Mouse (Mus musculus) heart, embryonic 15.5 days (tissue): ENCODE results near the gene Ptgis. TPM values are rescaled to one million over a fixed set of nuclear protein-coding genes. Genes with fewer than 3 reads are reported as not detected.
A peak's percentile ranks its signal among the peaks of the same experiment; 100 is the strongest.

ENCODE experiments used
- ATAC-seq: fragments of 200-750 bp; cut with Nextera tagmentation; replicated peaks from 2 replicates; pipeline ENCODE4 v1.8.0; 2017; ENCODE audit warnings: low read depth, moderate TSS enrichment; ENCODE audit not compliant: insufficient number of reproducible peaks, insufficient read depth, low FRiP score
- H3K27ac ChIP-seq: fragments of 300-500 bp; sonication (generic); 2 replicates; pipeline ENCODE4 v1.5.1; 2015; ENCODE audit warnings: mild to moderate bottlenecking, inconsistent platforms
- H3K27me3 ChIP-seq: fragments of 300-500 bp; sonication (generic); 2 replicates; pipeline ENCODE4 v1.6.1; 2015; ENCODE audit warnings: inconsistent platforms
- H3K36me3 ChIP-seq: fragments of 300-500 bp; sonication (generic); 2 replicates; pipeline ENCODE4 v1.6.1; 2015; ENCODE audit warnings: mild to moderate bottlenecking, inconsistent platforms
- H3K4me1 ChIP-seq: fragments of 300-500 bp; sonication (generic); replicated peaks from 2 replicates; pipeline ENCODE4 v1.6.1; 2015; ENCODE audit warnings: inconsistent platforms
- H3K4me2 ChIP-seq: fragments of 300-500 bp; sonication (generic); 2 replicates; pipeline ENCODE4 v1.6.1; 2015; ENCODE audit warnings: inconsistent platforms, mild to moderate bottlenecking, moderate library complexity
- H3K4me3 ChIP-seq: fragments of 300-500 bp; sonication (generic); 2 replicates; pipeline ENCODE4 v1.5.1; 2015; ENCODE audit warnings: mild to moderate bottlenecking, inconsistent platforms
- H3K9ac ChIP-seq: fragments of 300-500 bp; sonication (generic); 2 replicates; pipeline ENCODE4 v1.6.1; 2015; ENCODE audit warnings: mild to moderate bottlenecking, inconsistent platforms
- H3K9me3 ChIP-seq: fragments of 300-500 bp; sonication (generic); replicated peaks from 2 replicates; pipeline ENCODE4 v1.6.1; 2016; ENCODE audit warnings: inconsistent platforms
- WGBS: fragments of 180-500 bp; shearing (Covaris S2); methylation state at CpG from one replicate; pipeline ENCODE4 v1.1.7; 2015; ENCODE audit warnings: mixed read lengths; 5-methylcytosine and 5-hydroxymethylcytosine counted together
- polyA plus RNA-seq: library from polyadenylated mRNA; unstranded; fragments of >200 nt; fragmentation: Nextera tagmentation; extraction: Ambion mirVana; gene quantifications from 2 replicates; pipeline ENCODE4 v1.2.1, GENCODE M21; 2015

Ptgis gene
- polyA plus RNA-seq, 1 experiment from 2014 or later: 22.5 TPM

DNA sequence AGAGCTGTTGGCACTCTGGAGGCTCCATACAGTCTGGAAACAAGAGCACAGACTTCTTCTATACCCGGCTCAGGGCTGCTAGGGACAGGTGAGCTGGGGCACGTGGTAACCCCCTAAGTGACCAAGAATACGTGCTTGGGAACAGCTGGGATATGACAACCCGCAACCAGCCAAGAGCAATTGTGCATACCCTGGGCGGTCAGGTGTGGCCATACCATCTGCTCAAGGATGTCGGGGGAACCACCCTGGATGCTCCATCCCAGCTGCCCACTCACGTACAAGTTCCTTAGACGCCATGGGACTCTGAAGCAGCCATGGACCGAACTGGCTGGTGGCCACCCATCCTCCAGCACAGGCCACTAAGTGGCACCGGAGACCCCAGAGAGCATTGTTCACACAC is 77.3 kb downstream of the Ptgis start:
- no peak overlapping the region for H3K4me2 ChIP-seq
- H3K36me3 ChIP-seq: no peaks in the 10 kb centered on the region
- H3K27me3 ChIP-seq: no peaks in the 10 kb centered on the region
- H3K9me3 ChIP-seq: no peaks in the 10 kb centered on the region
- peaks cover 17% of the 10 kb centered on the region for H3K4me1 ChIP-seq
- ATAC-seq: no peak
- H3K27ac ChIP-seq: no peak overlapping the region
- H3K9ac ChIP-seq: no peak overlapping the region
- no peak overlapping the region for H3K4me3 ChIP-seq
- WGBS: 88% methylated on average over 10 of the region's 10 CpGs

- peaks cover 11% of the 10 kb centered on the region for H3K4me1 ChIP-seq
- H3K27ac ChIP-seq: no peak overlapping the region
- H3K9ac ChIP-seq: no peak overlapping the region
- no peak overlapping the region for H3K4me3 ChIP-seq
- 52% methylated on average over 10 of the region's 10 CpGs for WGBS
- no peaks in the 10 kb centered on the region for H3K36me3 ChIP-seq
- no peaks in the 10 kb centered on the region for H3K27me3 ChIP-seq
- ATAC-seq: no peak
- no peaks in the 10 kb centered on the region for H3K9me3 ChIP-seq
- no peak overlapping the region for H3K4me2 ChIP-seq
Measured at GRCm38 (mm10) chr2:167162516-167163021, 77.8 kb downstream of the Ptgis start.

- H3K9me3 ChIP-seq: no peaks in the 10 kb centered on the region
- no peaks in the 10 kb centered on the region for H3K36me3 ChIP-seq
- H3K27me3 ChIP-seq: no peaks in the 10 kb centered on the region
- no peak overlapping the region for H3K27ac ChIP-seq
- 79% methylated on average over 4 of the region's 4 CpGs for WGBS
- H3K4me2 ChIP-seq: no peak overlapping the region
- H3K4me1 ChIP-seq: peaks cover 23% of the 10 kb centered on the region
- H3K4me3 ChIP-seq: no peak overlapping the region
- ATAC-seq: no peak
- H3K9ac ChIP-seq: no peak overlapping the region
Measured at GRCm38 (mm10) chr2:167159721-167160120, 80.7 kb downstream of the Ptgis start.

DNA sequence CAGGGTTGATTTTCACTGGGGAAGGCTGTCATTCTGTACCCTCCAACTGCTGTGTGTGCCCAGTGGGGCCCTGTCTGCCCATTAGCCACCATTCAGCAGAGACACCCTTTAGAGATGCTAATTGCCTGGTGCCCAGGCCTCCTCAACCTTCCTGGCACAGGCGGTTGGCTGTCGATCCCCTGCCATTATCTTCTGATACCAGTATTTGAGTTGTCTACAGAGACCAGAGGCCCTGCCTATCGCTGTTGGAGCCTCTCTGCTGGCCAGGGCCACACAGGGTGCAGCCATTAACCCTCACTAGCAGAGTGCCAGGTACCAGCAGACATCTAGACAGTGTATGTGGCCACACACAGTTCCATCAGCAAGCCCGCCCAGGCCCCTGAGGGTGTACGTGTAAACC is 81.6 kb downstream of the Ptgis start:
- Histone ChIP-seq H3K9me3 (no peaks in the 10 kb centered on the region), H3K27ac (no peak overlapping the region), H3K9ac (no peak overlapping the region), H3K27me3 (peaks cover 5% of the 10 kb centered on the region; the same call in 1 of the 2 replicates), H3K36me3 (no peaks in the 10 kb centered on the region), H3K4me3 (no peak overlapping the region), H3K4me2 (no peak overlapping the region), H3K4me1 (peaks cover 26% of the 10 kb centered on the region)
- 76% methylated on average over 5 of the region's 5 CpGs for WGBS
- no peak for ATAC-seq

DNA sequence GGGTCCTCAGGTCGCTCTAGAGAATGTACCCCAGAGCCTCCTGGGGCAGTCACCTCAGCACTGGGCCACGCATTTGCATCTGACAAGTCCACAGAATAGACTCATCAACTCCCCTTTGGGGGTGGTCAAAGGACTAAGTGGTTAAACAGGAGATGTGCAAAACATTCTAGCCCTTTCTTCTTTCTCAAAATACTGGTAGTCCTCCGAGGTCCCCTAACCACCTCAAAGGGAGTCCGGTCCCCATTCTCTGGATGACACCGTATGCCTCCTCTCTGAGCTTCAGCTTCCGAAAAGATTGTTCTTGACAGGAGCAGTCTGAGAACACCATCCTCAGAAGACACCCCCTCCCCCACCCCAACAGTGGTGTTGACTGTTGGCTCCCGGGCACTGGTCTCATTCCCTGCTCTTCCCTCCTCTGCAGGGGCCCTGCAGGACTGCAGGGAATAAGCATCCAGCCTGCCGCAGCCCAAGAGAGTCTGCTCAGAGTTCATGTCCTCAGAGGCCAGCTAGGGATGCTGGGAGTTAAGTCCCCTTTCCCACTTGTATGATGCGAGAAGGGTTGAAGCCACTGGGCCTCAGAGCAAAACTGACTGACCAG is 84.2 kb downstream of the Ptgis start:
- 38% methylated on average over 9 of the region's 9 CpGs for WGBS
- peaks cover 20% of the 10 kb centered on the region for H3K4me1 ChIP-seq
- no peak for ATAC-seq
- H3K4me3 ChIP-seq: no peak overlapping the region
- H3K4me2 ChIP-seq: no peak overlapping the region
- H3K27ac ChIP-seq: 0 out of 2 replicates have a peak overlapping the region, but pooled peaks have one; percentile 33
- H3K27me3 ChIP-seq: peaks cover 5% of the 10 kb centered on the region; the same call in 1 of the 2 replicates
- no peaks in the 10 kb centered on the region for H3K36me3 ChIP-seq
- no peak overlapping the region for H3K9ac ChIP-seq
- no peaks in the 10 kb centered on the region for H3K9me3 ChIP-seq

DNA sequence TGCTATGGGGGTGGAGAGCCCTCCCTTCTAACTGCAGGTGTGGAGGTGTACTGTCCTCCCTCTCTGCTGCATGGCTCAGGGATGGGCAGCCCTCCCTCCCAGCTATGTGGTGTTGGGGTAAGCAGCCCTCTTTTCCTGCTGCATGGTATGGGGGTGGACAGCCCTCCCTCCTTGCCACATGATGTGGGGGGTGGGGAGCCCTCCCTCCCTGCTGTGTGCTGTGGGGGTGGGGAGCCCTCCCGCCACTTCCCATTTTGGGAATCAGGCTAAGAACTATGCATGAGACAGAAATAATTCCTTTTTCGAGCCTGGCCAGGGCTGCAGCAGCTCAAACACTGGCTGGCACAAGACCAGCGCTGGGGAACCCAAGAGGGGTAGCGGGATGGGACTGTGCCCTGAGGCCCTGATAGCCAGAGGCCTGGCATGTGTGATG is 84.8 kb downstream of the Ptgis start:
- Histone ChIP-seq H3K36me3 (no peaks in the 10 kb centered on the region), H3K4me1 (peaks cover 20% of the 10 kb centered on the region), H3K9me3 (no peaks in the 10 kb centered on the region), H3K9ac (no peak overlapping the region), H3K4me2 (no peak overlapping the region), H3K27me3 (peaks cover 5% of the 10 kb centered on the region; the same call in 1 of the 2 replicates), H3K4me3 (no peak overlapping the region), H3K27ac (peak overlapping the region; percentile 33; the same call in 1 of the 2 replicates)
- 35% methylated on average over 4 of the region's 4 CpGs for WGBS
- ATAC-seq: peak; percentile 65; the same call in 1 of the 2 replicates

GRCm38 (mm10) chr2:167150880-167151279 is 89.5 kb downstream of the Ptgis start:
- peaks cover 8% of the 10 kb centered on the region; the same call in 1 of the 2 replicates for H3K27me3 ChIP-seq
- H3K4me1 ChIP-seq: peaks cover 15% of the 10 kb centered on the region
- no peak overlapping the region for H3K27ac ChIP-seq
- no peaks in the 10 kb centered on the region for H3K36me3 ChIP-seq
- no peaks in the 10 kb centered on the region for H3K9me3 ChIP-seq
- H3K9ac ChIP-seq: no peak overlapping the region
- WGBS: 85% methylated on average over 6 of the region's 6 CpGs
- H3K4me3 ChIP-seq: no peak overlapping the region
- H3K4me2 ChIP-seq: no peak overlapping the region
- ATAC-seq: no peak

GRCm38 (mm10) chr2:167150135-167150534 is 90.3 kb downstream of the Ptgis start:
- no peak overlapping the region for H3K4me3 ChIP-seq
- no peak for ATAC-seq
- H3K27ac ChIP-seq: no peak overlapping the region
- H3K4me2 ChIP-seq: no peak overlapping the region
- H3K36me3 ChIP-seq: no peaks in the 10 kb centered on the region
- peaks cover 16% of the 10 kb centered on the region for H3K27me3 ChIP-seq
- peaks cover 8% of the 10 kb centered on the region for H3K4me1 ChIP-seq
- 85% methylated on average over 7 of the region's 7 CpGs for whole genome bisulfite sequencing
- H3K9me3 ChIP-seq: no peaks in the 10 kb centered on the region
- no peak overlapping the region for H3K9ac ChIP-seq

GRCm38 (mm10) chr2:167149035-167149434 is 91.4 kb downstream of the Ptgis start:
- ATAC-seq: no peak
- Histone ChIP-seq H3K9ac (no peak overlapping the region), H3K27me3 (peaks cover 21% of the 10 kb centered on the region), H3K4me2 (no peak overlapping the region), H3K4me1 (peaks cover 3% of the 10 kb centered on the region; the same call in 1 of the 2 replicates), H3K9me3 (no peaks in the 10 kb centered on the region), H3K27ac (no peak overlapping the region), H3K36me3 (no peaks in the 10 kb centered on the region), H3K4me3 (no peak overlapping the region)
- WGBS: 77% methylated on average over 6 of the region's 6 CpGs

GRCm38 (mm10) chr2:167147708-167148107 is 92.7 kb downstream of the Ptgis start:
- Histone ChIP-seq H3K27ac (no peak overlapping the region), H3K4me3 (no peak overlapping the region), H3K27me3 (peaks cover 27% of the 10 kb centered on the region), H3K9ac (no peak overlapping the region), H3K36me3 (no peaks in the 10 kb centered on the region), H3K4me1 (peaks cover 3% of the 10 kb centered on the region; the same call in 1 of the 2 replicates), H3K4me2 (no peak overlapping the region), H3K9me3 (no peaks in the 10 kb centered on the region)
- WGBS: 44% methylated on average over 8 of the region's 8 CpGs
- no peak for ATAC-seq

DNA sequence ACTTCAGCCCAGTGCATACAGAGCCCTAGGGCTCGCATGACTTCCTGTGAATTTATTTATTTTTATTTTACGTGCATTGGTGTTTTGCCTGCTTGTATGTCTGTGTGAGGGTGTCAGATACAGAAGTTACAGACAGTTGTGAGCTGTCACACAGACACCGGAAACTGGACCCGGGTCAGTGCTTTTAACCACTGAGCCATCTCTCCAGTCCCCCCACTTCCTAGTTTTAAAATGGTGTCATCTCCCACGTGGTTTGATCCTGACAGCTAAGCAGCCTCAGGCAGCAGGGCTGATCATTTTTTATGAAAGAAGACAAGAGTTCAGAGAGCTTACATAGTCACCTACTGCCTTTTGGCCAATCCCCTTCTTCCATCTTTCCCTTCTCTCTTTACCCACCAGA is 94.5 kb downstream of the Ptgis start:
- no peaks in the 10 kb centered on the region for H3K9me3 ChIP-seq
- H3K9ac ChIP-seq: no peak overlapping the region
- ATAC-seq: no peak

More for the DNA sequence above, 94.5 kb downstream of the Ptgis start:
- Histone ChIP-seq H3K4me3 (no peak overlapping the region), H3K36me3 (no peaks in the 10 kb centered on the region), H3K27ac (no peak overlapping the region), H3K4me2 (no peak overlapping the region), H3K27me3 (peaks cover 27% of the 10 kb centered on the region), H3K4me1 (peaks cover 3% of the 10 kb centered on the region; the same call in 1 of the 2 replicates)
- 47% methylated on average over 5 of the region's 5 CpGs for WGBS
